Mouse (Mus musculus) spleen, adult 2 months (tissue): ENCODE results near the gene Map4k1.

Source experiments
- CTCF ChIP-seq: fragments of 200-500 bp; IDR thresholded peaks from 2 replicates; pipeline ENCODE4 v1.5.1; 2011; ENCODE audit warnings: mild to moderate bottlenecking, inconsistent platforms; ENCODE audit not compliant: insufficient read depth, insufficient read length, insufficient replicate concordance; ENCODE audit errors: extremely low read depth
- POLR2A ChIP-seq: fragments of 200-500 bp; IDR thresholded peaks from 2 replicates; pipeline ENCODE4 v1.6.1; 2011; ENCODE audit warnings: low read depth, low read length, inconsistent platforms

- TF ChIP-seq POLR2A (no peak), CTCF (no peak)
Measured at GRCm38 (mm10) chr7:28945416-28946270, 36.2 kb upstream of the Map4k1 start.
